Mouse (Mus musculus) erythroblast, embryonic 14.5 days (primary cell): Measurements from ENCODE around the gene Gpc6. TPM values are rescaled to one million over a fixed set of nuclear protein-coding genes. Genes with fewer than 3 reads are reported as not detected.
"Not testable (repeated sequence)": the region's sequence is repeated elsewhere in the genome, so short reads cannot be mapped to it uniquely, and the experiment has no call there.

Experiments
- H3K27me3 ChIP-seq: 2 replicates; pipeline ENCODE4 v1.6.1; 2012; ENCODE audit warnings: inconsistent platforms; ENCODE audit not compliant: control insufficient read depth
- H3K36me3 ChIP-seq: 2 replicates; pipeline ENCODE4 v1.6.1; 2012; ENCODE audit warnings: mild to moderate bottlenecking, inconsistent platforms; ENCODE audit not compliant: control insufficient read depth
- H3K4me1 ChIP-seq: 2 replicates; pipeline ENCODE4 v1.6.1; 2012; ENCODE audit warnings: inconsistent platforms; ENCODE audit not compliant: control insufficient read depth
- H3K4me3 ChIP-seq: replicated peaks from 2 replicates; pipeline ENCODE3; 2012; ENCODE audit warnings: moderate library complexity, mild to moderate bottlenecking, inconsistent platforms
- H3K9me3 ChIP-seq: 2 replicates; pipeline ENCODE4 v1.6.1; 2012; ENCODE audit warnings: low read length, inconsistent platforms, mixed read lengths; ENCODE audit not compliant: control insufficient read depth
- GATA1 ChIP-seq: IDR thresholded peaks from 2 replicates; pipeline ENCODE4 v1.6.1; 2012; ENCODE audit warnings: low read length, inconsistent platforms, mixed read lengths
- TAL1 ChIP-seq: IDR thresholded peaks from 3 replicates; pipeline ENCODE4 v1.6.1; 2012; ENCODE audit warnings: low read length, inconsistent platforms, mixed read lengths
- polyA plus RNA-seq: library from polyadenylated mRNA; stranded (reverse); fragments of >175 nt; gene quantifications from 2 replicates; pipeline ENCODE4 v1.2.3, GENCODE M21; 2012

Gpc6 gene
- polyA plus RNA-seq, 1 experiment = not detected

DNA sequence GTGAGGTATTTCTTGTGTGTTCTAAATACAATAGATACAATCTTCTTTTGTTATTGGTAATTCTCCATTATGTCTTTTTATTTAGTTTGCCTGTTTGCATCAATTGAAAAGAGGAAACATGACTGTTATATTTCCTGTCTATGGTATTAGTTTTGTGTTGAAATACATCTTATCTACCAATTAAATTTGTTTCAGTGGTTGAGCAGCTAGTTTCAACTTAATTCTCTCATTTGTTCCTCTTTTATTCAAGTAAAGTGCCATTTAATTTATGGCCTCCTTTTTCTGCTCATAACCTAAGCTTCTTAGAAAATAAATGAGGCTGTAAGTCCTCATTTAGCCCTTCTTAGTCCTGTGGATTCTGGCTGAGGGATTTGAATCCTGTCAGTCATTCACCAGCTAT lies 489.9 kb downstream of the Gpc6 start:
- H3K9me3 ChIP-seq = no peaks in the 10 kb centered on the region
- TF ChIP-seq TAL1 (no peak), GATA1 (no peak)
- no peaks in the 10 kb centered on the region for H3K36me3 ChIP-seq

GRCm38 (mm10) chr14:117419561-117420218 lies 494.6 kb downstream of the Gpc6 start:
- no peak for TF ChIP-seq TAL1
- TF ChIP-seq GATA1 = no peak

More for the DNA sequence above, 489.9 kb downstream of the Gpc6 start:
- H3K4me3 ChIP-seq = no peak overlapping the region
- H3K27me3 ChIP-seq = no peaks in the 10 kb centered on the region
- H3K4me1 ChIP-seq = no peaks in the 10 kb centered on the region

DNA sequence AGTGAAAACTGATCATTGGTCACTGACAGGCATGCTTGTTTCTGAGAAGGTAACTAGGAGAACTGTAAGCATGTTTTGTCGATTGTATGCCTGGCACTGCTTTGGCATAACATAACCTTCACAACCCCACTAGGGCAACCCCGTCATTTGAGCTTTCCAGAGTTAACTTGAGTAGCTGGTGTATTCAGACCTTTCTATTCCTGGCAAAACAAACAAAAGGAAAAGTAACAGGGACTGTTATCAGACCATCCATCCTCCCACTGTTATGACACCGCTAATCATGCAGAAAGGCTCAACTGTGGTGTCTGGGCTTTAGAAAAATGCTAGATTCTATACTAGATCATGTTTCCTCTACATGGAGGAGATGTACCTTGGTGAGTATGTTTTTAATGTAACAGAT lies 496.1 kb downstream of the Gpc6 start:
- H3K4me3 ChIP-seq = no peak overlapping the region
- no peaks in the 10 kb centered on the region for H3K4me1 ChIP-seq
- H3K27me3 ChIP-seq = no peaks in the 10 kb centered on the region
- no peak for TF ChIP-seq GATA1
- no peak for TF ChIP-seq TAL1
- no peaks in the 10 kb centered on the region; the same call in 1 of the 2 replicates for H3K9me3 ChIP-seq
- no peaks in the 10 kb centered on the region for H3K36me3 ChIP-seq

More at GRCm38 (mm10) chr14:117419561-117420218, 494.6 kb downstream of the Gpc6 start:
- Histone ChIP-seq H3K4me1 (no peaks in the 10 kb centered on the region), H3K27me3 (no peaks in the 10 kb centered on the region), H3K9me3 (no peaks in the 10 kb centered on the region; the same call in 1 of the 2 replicates), H3K4me3 (no peak overlapping the region), H3K36me3 (no peaks in the 10 kb centered on the region)

GRCm38 (mm10) chr14:117426116-117426515 lies 501.0 kb downstream of the Gpc6 start:
- TF ChIP-seq GATA1 = no peak
- no peak for TF ChIP-seq TAL1
- Histone ChIP-seq H3K36me3 (no peaks in the 10 kb centered on the region), H3K4me1 (no peaks in the 10 kb centered on the region), H3K9me3 (peaks cover under 1% of the 10 kb centered on the region; the same call in 1 of the 2 replicates), H3K27me3 (no peaks in the 10 kb centered on the region), H3K4me3 (no peak overlapping the region)

- H3K4me1 ChIP-seq = no peaks in the 10 kb centered on the region
- H3K27me3 ChIP-seq = no peaks in the 10 kb centered on the region
- peaks cover 7% of the 10 kb centered on the region; the same call in 1 of the 2 replicates for H3K9me3 ChIP-seq
- no peak for TF ChIP-seq TAL1
- TF ChIP-seq GATA1 = no peak
- H3K36me3 ChIP-seq = no peaks in the 10 kb centered on the region
- no peak overlapping the region for H3K4me3 ChIP-seq
These were observed 502.7 kb downstream of the Gpc6 start for GRCm38 (mm10) chr14:117427776-117428175.

DNA sequence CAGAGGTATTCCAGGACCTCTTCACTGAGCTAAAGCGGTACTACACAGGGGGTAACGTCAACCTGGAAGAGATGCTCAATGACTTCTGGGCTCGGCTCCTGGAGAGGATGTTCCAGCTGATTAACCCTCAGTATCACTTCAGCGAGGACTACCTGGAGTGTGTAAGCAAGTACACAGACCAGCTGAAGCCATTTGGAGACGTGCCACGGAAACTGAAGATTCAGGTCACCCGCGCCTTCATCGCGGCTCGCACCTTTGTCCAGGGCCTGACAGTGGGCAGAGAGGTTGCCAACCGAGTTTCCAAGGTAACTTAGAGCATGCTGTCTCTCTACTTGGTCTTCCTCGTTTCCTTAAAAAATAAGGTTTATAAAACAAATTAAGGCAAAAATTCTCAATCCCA lies 510.6 kb downstream of the Gpc6 start:
- no peaks in the 10 kb centered on the region for H3K27me3 ChIP-seq

DNA sequence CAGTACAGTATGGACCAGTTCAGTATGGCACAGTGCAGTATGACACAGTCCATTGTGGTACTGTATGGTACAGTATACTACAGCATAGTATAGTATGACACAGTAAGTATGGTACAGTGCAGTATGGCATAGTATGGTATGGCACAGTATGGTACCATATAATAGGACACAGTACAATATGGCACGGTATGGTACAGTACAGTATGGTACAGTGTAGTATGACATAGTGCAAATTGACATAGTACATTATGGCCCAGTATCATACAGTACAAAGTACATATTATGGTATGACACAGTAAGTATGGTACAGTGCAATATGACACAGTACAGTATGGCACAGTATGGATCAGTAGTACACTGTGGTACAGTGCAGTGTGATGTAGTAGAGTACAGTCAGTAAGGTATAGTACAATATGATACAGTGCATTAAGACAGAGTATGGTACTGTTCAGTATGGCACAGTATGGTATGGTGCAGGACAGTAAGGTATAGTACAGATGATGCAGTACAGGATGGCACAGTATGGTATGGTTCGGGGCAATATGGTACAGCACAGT lies 521.6 kb downstream of the Gpc6 start:
- not testable (repeated sequence) for H3K4me3 ChIP-seq, H3K36me3 ChIP-seq, H3K4me1 ChIP-seq, H3K27me3 ChIP-seq, H3K9me3 ChIP-seq

More for the DNA sequence above, 510.6 kb downstream of the Gpc6 start:
- Histone ChIP-seq H3K4me1 (no peaks in the 10 kb centered on the region), H3K4me3 (no peak overlapping the region), H3K9me3 (peaks cover 11% of the 10 kb centered on the region), H3K36me3 (no peaks in the 10 kb centered on the region)
- TF ChIP-seq TAL1 (no peak), GATA1 (no peak)

- Histone ChIP-seq H3K4me3 (no peak overlapping the region), H3K4me1 (no peaks in the 10 kb centered on the region), H3K9me3 (peaks cover 3% of the 10 kb centered on the region), H3K36me3 (no peaks in the 10 kb centered on the region), H3K27me3 (no peaks in the 10 kb centered on the region)
- TF ChIP-seq TAL1 = no peak
- TF ChIP-seq GATA1 = no peak
These were observed 526.4 kb downstream of the Gpc6 start for GRCm38 (mm10) chr14:117451391-117451991.

DNA sequence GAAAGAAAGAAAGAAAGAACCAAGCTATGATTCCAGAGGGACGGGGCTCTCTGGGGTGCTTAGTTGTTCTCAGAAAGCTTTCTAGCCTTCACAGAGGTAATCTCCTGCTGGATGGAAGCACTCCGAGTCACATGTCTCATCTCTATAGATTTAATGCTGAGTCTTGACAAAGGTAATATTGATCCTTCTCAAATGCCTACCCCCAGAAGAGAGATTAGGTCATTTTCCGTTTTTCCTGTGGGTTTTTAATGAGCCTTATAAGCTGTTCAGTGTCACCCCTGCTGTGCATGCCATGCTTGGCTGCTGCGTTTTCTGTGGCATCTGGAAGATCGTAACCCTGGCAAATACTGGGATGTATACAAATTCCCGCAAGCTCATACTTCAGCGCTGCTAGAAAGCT lies 527.0 kb downstream of the Gpc6 start:
- TF ChIP-seq GATA1 (no peak), TAL1 (no peak)
- Histone ChIP-seq H3K4me1 (no peaks in the 10 kb centered on the region), H3K27me3 (no peaks in the 10 kb centered on the region), H3K4me3 (no peak overlapping the region), H3K36me3 (no peaks in the 10 kb centered on the region), H3K9me3 (peaks cover 4% of the 10 kb centered on the region)
